Mouse (Mus musculus) liver, embryonic 14.5 days (tissue): Measurements from ENCODE around the gene Olfr376.

Source experiments
- CTCF ChIP-seq: IDR thresholded peaks from 2 replicates; pipeline ENCODE4 v1.5.1; 2016; ENCODE audit warnings: antibody characterized with exemption, low read depth, control low read depth
- EP300 ChIP-seq: IDR thresholded peaks from 2 replicates; pipeline ENCODE4 v1.6.1; 2016; ENCODE audit warnings: antibody characterized with exemption, low read depth

- TF ChIP-seq CTCF (no peak), EP300 (no peak)
These were observed 46.9 kb upstream of the Olfr376 start for GRCm38 (mm10) chr11:73323906-73324830.
